In genomic region chr13:55171517-55172335, GRCm38 (mm10) we compare ENCODE assay signal across 9 mouse cellular contexts. TPM values are rescaled to one million over a fixed set of nuclear protein-coding genes. Genes with fewer than 3 reads are reported as not detected.
DNase-seq lines count a peak whose midpoint lies in the region; ATAC-seq and TF ChIP-seq lines count a peak whose summit lies in the region.
"Had no signal": no experiment of that assay in that cellular context is flagged by ENCODE, and none has a peak within 500 bp of the region (broad histone marks: within the 10 kb centered on the region; RNA-seq: fewer than 3 reads in every experiment).

No protein-coding gene starts in this region.

- peak overlapping the region; percentile 21; the same call in 1 of the 2 replicates for H3K4me3 ChIP-seq in kidney, embryonic 16.5 days (ENCODE audit: low read length)
- no peak overlapping the region for H3K4me3 ChIP-seq in liver, embryonic 12.5 days
- no peak overlapping the region for H3K4me3 ChIP-seq in midbrain, postnatal 0 days (ENCODE audit: low read depth, low read length)
- H3K4me3 ChIP-seq: erythroblast, embryonic 14.5 days had no signal

- H3K4me2 ChIP-seq in kidney, embryonic 16.5 days (replicated peaks; ENCODE audit: low read depth, low read length) = peak overlapping the region; percentile 50
- peak overlapping the region; percentile 47 for H3K4me2 ChIP-seq in liver, embryonic 12.5 days
- H3K4me2 ChIP-seq in midbrain, postnatal 0 days (ENCODE audit: low read depth, low read length, poor library complexity, severe bottlenecking) = no peak overlapping the region

- peaks cover 37% of the 10 kb centered on the region for H3K4me1 ChIP-seq in kidney, embryonic 16.5 days (ENCODE audit: insufficient read depth, low read length)
- peaks cover 8% of the 10 kb centered on the region for H3K4me1 ChIP-seq in liver, embryonic 12.5 days
- no peaks in the 10 kb centered on the region; the same call in 1 of the 2 replicates for H3K4me1 ChIP-seq in midbrain, postnatal 0 days (ENCODE audit: insufficient read depth, low read length)

- H3K9ac ChIP-seq in kidney, embryonic 16.5 days (replicated peaks; ENCODE audit: low read length) = peak overlapping the region; percentile 41; the same call in 1 of the 2 replicates
- H3K9ac ChIP-seq in liver, embryonic 12.5 days = no peak overlapping the region
- H3K9ac ChIP-seq in midbrain, postnatal 0 days (replicated peaks; ENCODE audit: low read length, poor library complexity, severe bottlenecking) = no peak overlapping the region

- peak; percentile 36; the same call in 1 of the 2 replicates for ATAC-seq in kidney, embryonic 16.5 days (ENCODE audit: low FRiP score, low TSS enrichment)
- no peak for ATAC-seq in liver, embryonic 12.5 days
- peak; percentile 69 for ATAC-seq in midbrain, postnatal 0 days (ENCODE audit: low FRiP score)

- 0 out of 2 replicates have a peak, but pooled peaks cover 2% of the 10 kb centered on the region for H3K36me3 ChIP-seq in kidney, embryonic 16.5 days (ENCODE audit: insufficient read depth, low read length)
- H3K36me3 ChIP-seq in liver, embryonic 12.5 days = no peaks in the 10 kb centered on the region
- H3K36me3 ChIP-seq in midbrain, postnatal 0 days (ENCODE audit: insufficient read depth, low read length) = no peaks in the 10 kb centered on the region

- H3K27ac ChIP-seq in kidney, embryonic 16.5 days (ENCODE audit: low read length) = peak overlapping the region; percentile 80
- no peak overlapping the region for H3K27ac ChIP-seq in liver, embryonic 12.5 days
- H3K27ac ChIP-seq in midbrain, postnatal 0 days (ENCODE audit: low read depth, low read length) = no peak overlapping the region

- H3K27me3 ChIP-seq in kidney, embryonic 16.5 days (ENCODE audit: insufficient read depth, low read length) = no peaks in the 10 kb centered on the region
- peaks cover 4% of the 10 kb centered on the region; the same call in 1 of the 2 replicates for H3K27me3 ChIP-seq in liver, embryonic 12.5 days (replicated peaks)
- no peaks in the 10 kb centered on the region for H3K27me3 ChIP-seq in midbrain, postnatal 0 days (ENCODE audit: insufficient read depth, low read length)

- no peak for TF ChIP-seq CTCF in midbrain, postnatal 0 days (IDR thresholded peaks at IDR 0.05)

- no peaks in the 10 kb centered on the region for H3K9me3 ChIP-seq in kidney, embryonic 16.5 days (ENCODE audit: low read length)
- H3K9me3 ChIP-seq in liver, embryonic 12.5 days (replicated peaks) = no peaks in the 10 kb centered on the region
- no peaks in the 10 kb centered on the region for H3K9me3 ChIP-seq in midbrain, postnatal 0 days (ENCODE audit: low read length)

- DNase-seq in adrenal gland, adult (ENCODE audit: inconsistent age in 2 of 2, low spot score in 1 of 2) = peak; percentile 66 to 87
- no peak for DNase-seq in adrenal gland, adult 8-10 months
- peak; percentile 48 for DNase-seq in embryo, embryonic 9.5 days (ENCODE audit: extremely low spot score)
- DNase-seq in heart, adult 9 months (ENCODE audit: low spot score in 2 of 2) = peak; percentile 61 to 71
- peak; percentile 88 for DNase-seq in midbrain, postnatal 0 days (ENCODE audit: low spot score)
- no peak for DNase-seq in urinary bladder, postnatal 25 days (ENCODE audit: low spot score)

- WGBS in kidney, embryonic 16.5 days = 11% methylated on average over 26 of the region's 26 CpGs
- 27% methylated on average over 26 of the region's 26 CpGs for WGBS in liver, embryonic 12.5 days (ENCODE audit: insufficient replicate concordance)
- 15% methylated on average over 26 of the region's 26 CpGs for WGBS in midbrain, postnatal 0 days

RNA-seq across cellular contexts. Expression of gene Fgfr4, which starts 19.3 kb away (rescaled TPM):
- 10 to 100 TPM; 19.0 to 63.2 (median 35.3) TPM for total RNA-seq in adrenal gland, adult 8-10 months (2022)
- polyA plus RNA-seq in kidney, embryonic 16.5 days (2015; fragmentation: Nextera tagmentation; extraction: Ambion mirVana) = 21.8 and 23.0 TPM in 2 replicates
- polyA plus RNA-seq in liver, embryonic 12.5 days (2016; fragmentation: Nextera tagmentation; extraction: Ambion mirVana) = 5.0 and 5.7 TPM in 2 replicates
- 0.44 and 0.61 TPM in 2 replicates for total RNA-seq in midbrain, postnatal 0 days (2014; rRNA removed)
- polyA plus RNA-seq in midbrain, postnatal 0 days (2015; fragmentation: Nextera tagmentation; extraction: Ambion mirVana) = 0.52 and 0.63 TPM in 2 replicates

RNA-seq across cellular contexts. Expression of gene Nsd1, which starts 37.9 kb away (rescaled TPM):
- 100 to 1,000 TPM in 2 of 4 experiments, 10 to 100 TPM in 2; 84.9 to 139 (median 113) TPM for total RNA-seq in adrenal gland, adult 8-10 months (2022)
- 49.6 and 58.6 TPM in 2 replicates for polyA plus RNA-seq in kidney, embryonic 16.5 days (2015; fragmentation: Nextera tagmentation; extraction: Ambion mirVana)
- polyA plus RNA-seq in liver, embryonic 12.5 days (2016; fragmentation: Nextera tagmentation; extraction: Ambion mirVana) = 27.1 and 27.5 TPM in 2 replicates
- 103 and 111 TPM in 2 replicates for total RNA-seq in midbrain, postnatal 0 days (2014; rRNA removed)
- polyA plus RNA-seq in midbrain, postnatal 0 days (2015; fragmentation: Nextera tagmentation; extraction: Ambion mirVana) = 47.0 and 56.2 TPM in 2 replicates

RNA-seq across cellular contexts. Expression of gene Gm17617, which starts 38.4 kb away (rescaled TPM):
- not detected for total RNA-seq in adrenal gland, adult 8-10 months (2022)
- polyA plus RNA-seq in kidney, embryonic 16.5 days (2015; fragmentation: Nextera tagmentation; extraction: Ambion mirVana) = not detected in 2 replicates
- not detected in 2 replicates for polyA plus RNA-seq in liver, embryonic 12.5 days (2016; fragmentation: Nextera tagmentation; extraction: Ambion mirVana)
- not detected in 2 replicates for total RNA-seq in midbrain, postnatal 0 days (2014; rRNA removed)
- not detected in 2 replicates for polyA plus RNA-seq in midbrain, postnatal 0 days (2015; fragmentation: Nextera tagmentation; extraction: Ambion mirVana)
- polyA plus RNA-seq: erythroblast, embryonic 14.5 days had no signal

Comparison
In these comparisons a context has a peak if more than half of its experiments do, and no peak if none do; other contexts are left out.
1. DNase-seq: peak in adrenal gland, adult (2 of 2), embryo, embryonic 9.5 days (single experiment), heart, adult 9 months (2 of 2) and midbrain, postnatal 0 days (single experiment); none in adrenal gland, adult 8-10 months (single experiment) and urinary bladder, postnatal 25 days (single experiment).